Mouse (Mus musculus): ENCODE measurements around the gene Bola3. TPM values are rescaled to one million over a fixed set of nuclear protein-coding genes. Genes with fewer than 3 reads are reported as not detected.
A peak's percentile ranks its signal among the peaks of the same experiment; 100 is the strongest.

Bola3 gene
- 62.2 and 68.7 TPM in 2 replicates for polyA plus RNA-seq (2015; fragmentation: Nextera tagmentation; extraction: Ambion mirVana)

DNA sequence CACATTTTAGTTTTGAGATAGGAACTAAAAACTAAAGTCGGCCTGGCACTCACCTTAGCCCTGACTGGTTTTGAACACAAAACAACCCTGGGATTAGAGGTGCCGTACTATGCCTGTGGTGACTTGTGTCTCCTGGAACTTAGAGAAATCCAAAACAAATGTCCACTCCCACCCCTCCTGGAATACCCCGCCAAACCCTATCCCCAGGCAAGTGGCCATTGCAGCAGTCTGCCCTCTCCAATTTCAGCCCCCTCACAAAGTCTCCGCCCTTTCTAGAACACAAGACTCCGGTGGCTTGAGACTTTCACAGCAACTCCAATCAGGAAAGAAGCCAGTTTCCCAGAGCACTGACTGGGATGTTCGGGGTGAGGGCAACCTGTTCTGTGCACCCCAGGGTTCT lies at the start of gene Bola3:
Gene Bola3, plus strand, starts transcription at position 275 of the 400 bp plus-strand sequence.
- Histone ChIP-seq H3K4me1 (replicated peaks) (peaks cover 24% of the 10 kb centered on the region), H3K4me3 (peak within 1 kb of the TSS; percentile 84), H3K9me3 (no peaks in the 10 kb centered on the region), H3K36me3 (peaks cover 22% of the 10 kb centered on the region), H3K27me3 (no peaks in the 10 kb centered on the region), H3K4me2 (peak within 1 kb of the TSS; percentile 92), H3K9ac (peak within 1 kb of the TSS; percentile 96), H3K27ac (peak within 1 kb of the TSS; percentile 74)
- peak; percentile 43 for ATAC-seq (ENCODE audit: low FRiP score)
- 33% methylated on average over 6 of the region's 6 CpGs for WGBS

DNA sequence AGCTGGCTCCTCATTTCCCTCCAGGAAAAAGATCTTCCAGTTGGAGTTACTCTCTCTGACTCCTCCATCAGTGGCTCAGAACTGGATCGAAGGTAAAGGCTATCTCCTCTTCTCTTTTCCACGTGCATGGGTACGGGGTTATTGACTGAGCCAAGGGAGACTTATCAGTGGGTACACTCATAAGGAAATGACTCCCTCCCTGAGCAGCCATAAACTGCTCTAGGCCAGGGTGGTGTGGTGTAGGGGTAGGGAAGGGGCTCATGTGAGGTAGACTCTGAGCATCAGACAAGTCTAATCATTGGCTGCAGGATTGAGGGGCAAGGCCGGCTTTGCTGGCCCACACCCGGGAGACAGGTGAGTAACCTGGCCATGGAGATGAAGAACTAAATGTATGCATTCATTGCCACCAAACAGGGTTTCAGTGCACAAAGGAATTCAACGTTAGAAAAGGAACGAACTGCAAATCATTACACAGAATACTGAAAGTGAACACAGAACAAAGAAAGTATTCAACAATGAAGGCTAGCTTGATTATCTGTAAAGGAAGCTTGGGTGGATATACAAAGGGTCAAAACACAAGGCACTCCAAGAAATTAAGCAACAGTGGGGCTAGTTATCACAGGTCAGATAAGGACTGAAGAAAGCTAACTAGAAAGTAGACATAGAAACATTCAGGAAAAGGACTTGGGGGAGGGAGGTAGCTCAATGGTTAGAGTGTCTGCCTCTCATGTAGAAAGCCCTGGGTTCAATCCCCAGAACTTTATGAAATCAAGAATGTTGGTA lies 48.3 kb upstream of the Bola3 start:
- H3K27ac ChIP-seq = no peak overlapping the region
- H3K9ac ChIP-seq = no peak overlapping the region
- H3K9me3 ChIP-seq = no peaks in the 10 kb centered on the region
- ATAC-seq (ENCODE audit: low FRiP score) = no peak
- H3K4me1 ChIP-seq (replicated peaks) = no peaks in the 10 kb centered on the region
- H3K27me3 ChIP-seq = no peaks in the 10 kb centered on the region
- 83% methylated on average over 7 of the region's 7 CpGs for WGBS
- H3K36me3 ChIP-seq = peaks cover 12% of the 10 kb centered on the region
- H3K4me2 ChIP-seq = no peak overlapping the region
- no peak overlapping the region for H3K4me3 ChIP-seq

GRCm38 (mm10) chr6:83301294-83301693 lies 47.7 kb upstream of the Bola3 start:
- Histone ChIP-seq H3K4me2 (no peak overlapping the region), H3K27ac (no peak overlapping the region), H3K9ac (no peak overlapping the region), H3K9me3 (no peaks in the 10 kb centered on the region), H3K4me3 (no peak overlapping the region), H3K4me1 (replicated peaks) (no peaks in the 10 kb centered on the region), H3K27me3 (no peaks in the 10 kb centered on the region), H3K36me3 (peaks cover 18% of the 10 kb centered on the region)
- WGBS = 83% methylated on average over 2 of the region's 2 CpGs
- ATAC-seq (ENCODE audit: low FRiP score) = no peak

DNA sequence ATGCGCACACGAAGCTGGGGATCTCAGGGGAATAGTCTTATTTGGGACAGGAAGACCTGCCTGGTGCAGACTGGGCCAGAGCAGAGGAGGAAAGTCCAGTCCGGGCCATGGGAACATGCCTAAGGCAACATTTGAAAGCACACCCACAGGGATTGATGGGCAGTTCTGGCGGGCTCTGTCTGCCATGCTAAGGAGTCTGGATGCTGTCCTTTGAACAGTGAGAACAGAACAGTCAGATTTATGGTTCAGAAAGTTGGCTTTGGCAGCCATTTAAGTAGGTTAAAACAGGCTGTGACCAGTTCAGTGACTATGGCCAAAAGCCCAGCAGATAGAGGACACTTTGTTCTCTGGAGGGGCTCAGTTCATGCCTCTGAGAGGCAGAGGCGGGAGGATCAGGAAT lies 46.7 kb upstream of the Bola3 start:
- Histone ChIP-seq H3K4me3 (no peak overlapping the region), H3K4me2 (no peak overlapping the region), H3K4me1 (replicated peaks) (no peaks in the 10 kb centered on the region), H3K36me3 (peaks cover 27% of the 10 kb centered on the region), H3K9me3 (no peaks in the 10 kb centered on the region), H3K9ac (no peak overlapping the region), H3K27me3 (no peaks in the 10 kb centered on the region), H3K27ac (no peak overlapping the region)
- no peak for ATAC-seq (ENCODE audit: low FRiP score)
- 79% methylated on average over 5 of the region's 5 CpGs for WGBS

GRCm38 (mm10) chr6:83309017-83309416 lies 39.9 kb upstream of the Bola3 start:
- no peak overlapping the region for H3K4me2 ChIP-seq
- no peak overlapping the region for H3K4me3 ChIP-seq
- no peaks in the 10 kb centered on the region for H3K4me1 ChIP-seq (replicated peaks)
- no peak for ATAC-seq (ENCODE audit: low FRiP score)
- H3K9ac ChIP-seq = no peak overlapping the region
- H3K27me3 ChIP-seq = no peaks in the 10 kb centered on the region
- H3K27ac ChIP-seq = no peak overlapping the region
- WGBS = 93% methylated on average over 7 of the region's 7 CpGs
- peaks cover 75% of the 10 kb centered on the region for H3K36me3 ChIP-seq
- H3K9me3 ChIP-seq = no peaks in the 10 kb centered on the region

GRCm38 (mm10) chr6:83311206-83311605 lies 37.7 kb upstream of the Bola3 start:
- WGBS = 97% methylated on average over 11 of the region's 11 CpGs
- Histone ChIP-seq H3K4me3 (no peak overlapping the region), H3K36me3 (peaks cover 58% of the 10 kb centered on the region), H3K27me3 (no peaks in the 10 kb centered on the region), H3K9ac (no peak overlapping the region), H3K4me1 (replicated peaks) (peaks cover 9% of the 10 kb centered on the region), H3K9me3 (no peaks in the 10 kb centered on the region), H3K27ac (no peak overlapping the region), H3K4me2 (no peak overlapping the region)
- no peak for ATAC-seq (ENCODE audit: low FRiP score)

- H3K4me2 ChIP-seq = no peak overlapping the region
- H3K27ac ChIP-seq = no peak overlapping the region
Observed at GRCm38 (mm10) chr6:83312021-83312420, 36.9 kb upstream of the Bola3 start.

DNA sequence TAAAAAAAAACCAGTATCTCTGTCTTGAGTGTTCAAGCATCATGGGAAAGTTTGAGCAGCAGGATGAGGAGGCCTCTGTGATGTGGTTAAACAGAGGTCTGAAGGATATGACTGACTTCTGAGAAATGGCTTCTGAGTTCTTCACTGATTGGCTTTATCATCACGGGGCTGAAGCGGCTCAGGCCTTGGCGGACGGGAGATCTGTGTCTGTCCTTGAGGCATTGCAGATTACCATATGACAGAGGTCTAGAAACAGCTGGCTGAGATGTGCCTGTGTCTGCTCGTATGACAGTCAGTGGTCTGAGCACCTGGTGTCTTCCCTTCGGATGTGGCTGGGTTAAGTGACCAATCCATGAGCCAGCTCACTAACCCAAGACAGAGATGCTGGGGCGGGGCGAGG lies 36.4 kb upstream of the Bola3 start:
- 89% methylated on average over 8 of the region's 8 CpGs for WGBS
- ATAC-seq (ENCODE audit: low FRiP score) = no peak
- H3K4me3 ChIP-seq = no peak overlapping the region

More at GRCm38 (mm10) chr6:83312021-83312420, 36.9 kb upstream of the Bola3 start:
- WGBS = 92% methylated on average over 7 of the region's 7 CpGs
- no peaks in the 10 kb centered on the region for H3K9me3 ChIP-seq
- H3K4me3 ChIP-seq = no peak overlapping the region
- H3K27me3 ChIP-seq = no peaks in the 10 kb centered on the region
- H3K9ac ChIP-seq = no peak overlapping the region
- no peak for ATAC-seq (ENCODE audit: low FRiP score)
- H3K36me3 ChIP-seq = peaks cover 50% of the 10 kb centered on the region
- peaks cover 16% of the 10 kb centered on the region for H3K4me1 ChIP-seq (replicated peaks)

GRCm38 (mm10) chr6:83315293-83315692 lies 33.7 kb upstream of the Bola3 start:
- no peaks in the 10 kb centered on the region for H3K9me3 ChIP-seq
- peaks cover 16% of the 10 kb centered on the region for H3K4me1 ChIP-seq (replicated peaks)
- peaks cover 30% of the 10 kb centered on the region for H3K36me3 ChIP-seq
- no peak for ATAC-seq (ENCODE audit: low FRiP score)
- peak overlapping the region; percentile 86 for H3K4me2 ChIP-seq
- no peak overlapping the region for H3K4me3 ChIP-seq
- H3K27ac ChIP-seq = no peak overlapping the region
- 0 out of 2 replicates have a peak overlapping the region, but pooled peaks have one; percentile 14 for H3K9ac ChIP-seq
- no peaks in the 10 kb centered on the region for H3K27me3 ChIP-seq

More for the DNA sequence above, 36.4 kb upstream of the Bola3 start:
- Histone ChIP-seq H3K9ac (no peak overlapping the region), H3K36me3 (peaks cover 46% of the 10 kb centered on the region), H3K9me3 (no peaks in the 10 kb centered on the region), H3K27me3 (no peaks in the 10 kb centered on the region), H3K4me2 (no peak overlapping the region), H3K27ac (no peak overlapping the region), H3K4me1 (replicated peaks) (peaks cover 16% of the 10 kb centered on the region)

DNA sequence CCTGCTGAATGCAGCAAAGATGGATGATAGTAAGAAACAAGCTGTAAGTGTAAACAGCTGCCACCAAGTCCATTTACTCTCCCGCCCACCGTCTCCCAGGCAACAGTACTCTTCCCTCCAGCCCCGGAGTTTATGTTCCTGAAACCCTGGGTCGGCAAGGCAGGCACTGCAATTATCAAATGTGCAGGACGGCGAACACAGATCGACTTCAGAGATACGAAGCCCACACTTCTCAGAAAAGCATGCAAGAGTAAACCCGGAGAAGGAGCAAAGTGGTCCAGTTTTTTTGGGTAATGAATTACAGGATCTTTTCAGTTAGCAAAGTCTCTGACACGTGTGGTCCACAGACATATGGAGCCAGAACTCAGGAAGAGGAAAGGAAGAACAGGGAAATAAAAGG lies 32.9 kb upstream of the Bola3 start:
- no peak for ATAC-seq (ENCODE audit: low FRiP score)
- H3K4me3 ChIP-seq = peak overlapping the region; percentile 92
- WGBS = 5% methylated on average over 10 of the region's 10 CpGs

DNA sequence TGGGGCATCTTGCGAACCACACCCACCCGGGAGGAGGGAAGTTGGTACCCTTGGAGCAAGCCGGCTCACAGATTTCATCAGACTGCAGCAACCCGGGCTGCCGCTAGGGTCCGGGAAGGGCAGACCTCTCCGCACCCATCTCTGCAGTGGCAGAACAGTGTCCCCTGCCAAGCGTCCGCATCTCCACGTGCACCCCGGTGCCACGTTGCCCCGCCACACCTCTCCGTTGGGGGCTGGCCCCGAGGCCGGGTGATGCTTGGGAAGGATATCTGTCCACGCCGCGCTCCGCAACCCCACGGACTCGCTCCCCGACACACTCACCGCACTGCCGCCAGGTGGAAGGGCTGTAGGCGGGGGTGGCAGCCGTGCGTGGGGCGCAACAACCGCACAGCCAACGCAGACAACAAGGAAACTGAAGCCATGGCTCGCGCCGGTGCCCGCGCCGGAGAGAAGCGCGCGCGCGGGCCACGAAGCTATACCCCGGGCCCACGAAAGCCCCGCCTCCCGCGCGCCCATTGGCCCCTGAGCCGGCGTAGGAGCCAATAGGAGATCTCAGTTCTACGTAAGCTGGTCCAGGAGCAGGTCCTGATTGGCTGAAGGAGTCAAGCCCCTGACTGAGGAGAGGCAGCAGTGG lies 31.7 kb upstream of the Bola3 start:
- Histone ChIP-seq H3K4me1 (replicated peaks) (peaks cover 16% of the 10 kb centered on the region), H3K9me3 (no peaks in the 10 kb centered on the region), H3K9ac (peak overlapping the region; percentile 89), H3K4me2 (peak overlapping the region; percentile 86), H3K36me3 (peaks cover 11% of the 10 kb centered on the region), H3K27ac (peak overlapping the region; percentile 84), H3K27me3 (no peaks in the 10 kb centered on the region; the same call in 1 of the 2 replicates), H3K4me3 (peak overlapping the region; percentile 92)
- ATAC-seq (ENCODE audit: low FRiP score) = peak; percentile 99
- under 1% methylated on average over 52 of the region's 52 CpGs for WGBS

More for the DNA sequence above, 32.9 kb upstream of the Bola3 start:
- Histone ChIP-seq H3K36me3 (peaks cover 23% of the 10 kb centered on the region), H3K27ac (no peak overlapping the region), H3K4me2 (peak overlapping the region; percentile 86), H3K4me1 (replicated peaks) (peaks cover 16% of the 10 kb centered on the region), H3K9ac (peak overlapping the region; percentile 49; the same call in 1 of the 2 replicates), H3K27me3 (no peaks in the 10 kb centered on the region; the same call in 1 of the 2 replicates), H3K9me3 (no peaks in the 10 kb centered on the region)

DNA sequence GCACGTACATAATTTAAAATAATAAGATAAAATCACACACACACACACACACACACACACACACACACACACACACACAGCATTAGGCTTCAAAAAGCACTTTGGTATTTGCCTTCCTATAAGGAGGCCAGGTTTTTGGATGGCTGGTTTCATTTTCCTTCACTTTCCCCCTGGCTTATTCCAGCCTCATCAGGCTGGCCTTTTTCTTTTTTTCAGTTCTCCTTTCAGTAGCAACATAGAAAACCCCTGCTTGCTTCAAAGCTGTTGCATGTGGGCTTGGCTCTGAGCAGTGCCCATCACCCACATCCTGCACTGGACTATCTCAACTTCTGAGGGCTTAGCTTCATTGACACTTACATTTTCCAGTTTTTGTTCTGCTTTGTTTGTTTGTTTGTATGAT lies 27.0 kb upstream of the Bola3 start:
- Histone ChIP-seq H3K27me3 (no peaks in the 10 kb centered on the region; the same call in 1 of the 2 replicates), H3K9ac (no peak overlapping the region), H3K4me1 (replicated peaks) (peaks cover 13% of the 10 kb centered on the region), H3K27ac (no peak overlapping the region), H3K9me3 (no peaks in the 10 kb centered on the region), H3K36me3 (no peaks in the 10 kb centered on the region), H3K4me2 (no peak overlapping the region), H3K4me3 (no peak overlapping the region)
- no peak for ATAC-seq (ENCODE audit: low FRiP score)
- 58% methylated on average over 1 of the region's 1 CpGs for WGBS

All from hindbrain, embryonic 13.5 days (tissue).